Mouse (Mus musculus) midbrain, embryonic 12.5 days (tissue): Measurements from ENCODE around the gene Lrrc42. TPM values are rescaled to one million over a fixed set of nuclear protein-coding genes. Genes with fewer than 3 reads are reported as not detected.

ENCODE experiments used
- ATAC-seq: fragments of 200-750 bp; cut with Nextera tagmentation; 2 replicates; pipeline ENCODE4 v1.8.0; 2017; ENCODE audit warnings: low read depth, moderate TSS enrichment, moderate library complexity; ENCODE audit not compliant: low FRiP score
- H3K27ac ChIP-seq: fragments of 300-500 bp; sonication (generic); replicated peaks from 2 replicates; pipeline ENCODE4 v1.5.1; 2016; ENCODE audit warnings: mild to moderate bottlenecking
- H3K27me3 ChIP-seq: fragments of 300-500 bp; sonication (generic); 2 replicates; pipeline ENCODE4 v1.6.1; 2016; ENCODE audit warnings: mild to moderate bottlenecking
- H3K36me3 ChIP-seq: fragments of 300-500 bp; sonication (generic); 2 replicates; pipeline ENCODE4 v1.6.1; 2016
- H3K4me1 ChIP-seq: fragments of 300-500 bp; sonication (generic); 2 replicates; pipeline ENCODE4 v1.6.1; 2016
- H3K4me2 ChIP-seq: fragments of 300-500 bp; sonication (generic); replicated peaks from 2 replicates; pipeline ENCODE4 v1.6.1; 2016; ENCODE audit warnings: mild to moderate bottlenecking, moderate library complexity
- H3K4me3 ChIP-seq: fragments of 300-500 bp; sonication (generic); 2 replicates; pipeline ENCODE4 v1.5.1; 2016; ENCODE audit warnings: mild to moderate bottlenecking
- H3K9ac ChIP-seq: fragments of 300-500 bp; sonication (generic); replicated peaks from 2 replicates; pipeline ENCODE4 v1.6.1; 2016; ENCODE audit warnings: mild to moderate bottlenecking, moderate library complexity
- H3K9me3 ChIP-seq: fragments of 300-500 bp; sonication (generic); 2 replicates; pipeline ENCODE4 v1.6.1; 2016; ENCODE audit warnings: mild to moderate bottlenecking
- WGBS: fragments of 180-500 bp; shearing (Covaris S2); methylation state at CpG from one replicate; pipeline ENCODE4 v1.1.7; 2016; 5-methylcytosine and 5-hydroxymethylcytosine counted together
- polyA plus RNA-seq: library from polyadenylated mRNA; unstranded; fragments of >200 nt; fragmentation: Nextera tagmentation; extraction: Ambion mirVana; gene quantifications from 2 replicates; pipeline ENCODE4 v1.2.1, GENCODE M21; 2016

Lrrc42 gene
- 59.3 and 61.0 TPM in 2 replicates for polyA plus RNA-seq

GRCm38 (mm10) chr4:107253125-107254091, at the start of gene Lrrc42, which contains the start of gene Hspb11:
Lrrc42 (minus strand) TSS chr4:107253532.
Hspb11 (plus strand) TSS chr4:107253593.
- peak within 1 kb of the TSS; percentile 84 for H3K27ac ChIP-seq
- peak within 1 kb of the TSS; percentile 77 for H3K9ac ChIP-seq
- no peaks in the 10 kb centered on the region for H3K9me3 ChIP-seq
- under 1% methylated on average over 90 of the region's 101 CpGs for WGBS
- H3K36me3 ChIP-seq, result no peaks in the 10 kb centered on the region
- ATAC-seq, result peak; percentile 95
- H3K4me3 ChIP-seq, result peak within 1 kb of the TSS; percentile 74
- H3K4me2 ChIP-seq, result peak within 1 kb of the TSS; percentile 76
- H3K4me1 ChIP-seq, result peaks cover 28% of the 10 kb centered on the region
- no peaks in the 10 kb centered on the region for H3K27me3 ChIP-seq

GRCm38 (mm10) chr4:107302832-107303231, 49.5 kb upstream of the Lrrc42 start:
- no peak overlapping the region for H3K4me2 ChIP-seq
- H3K4me3 ChIP-seq, result no peak overlapping the region
- no peaks in the 10 kb centered on the region; the same call in 1 of the 2 replicates for H3K4me1 ChIP-seq
- 90% methylated on average over 4 of the region's 4 CpGs for WGBS
- H3K27ac ChIP-seq, result no peak overlapping the region
- H3K9me3 ChIP-seq, result no peaks in the 10 kb centered on the region
- ATAC-seq, result no peak
- no peak overlapping the region for H3K9ac ChIP-seq
- H3K36me3 ChIP-seq, result no peaks in the 10 kb centered on the region
- peaks cover 13% of the 10 kb centered on the region for H3K27me3 ChIP-seq

GRCm38 (mm10) chr4:107302221-107302620, 48.9 kb upstream of the Lrrc42 start:
- Histone ChIP-seq H3K9me3 (no peaks in the 10 kb centered on the region), H3K9ac (no peak overlapping the region), H3K36me3 (no peaks in the 10 kb centered on the region), H3K4me2 (no peak overlapping the region), H3K4me1 (no peaks in the 10 kb centered on the region; the same call in 1 of the 2 replicates), H3K27ac (no peak overlapping the region), H3K27me3 (peaks cover 13% of the 10 kb centered on the region), H3K4me3 (no peak overlapping the region)
- ATAC-seq, result no peak
- 89% methylated on average over 9 of the region's 9 CpGs for WGBS

DNA sequence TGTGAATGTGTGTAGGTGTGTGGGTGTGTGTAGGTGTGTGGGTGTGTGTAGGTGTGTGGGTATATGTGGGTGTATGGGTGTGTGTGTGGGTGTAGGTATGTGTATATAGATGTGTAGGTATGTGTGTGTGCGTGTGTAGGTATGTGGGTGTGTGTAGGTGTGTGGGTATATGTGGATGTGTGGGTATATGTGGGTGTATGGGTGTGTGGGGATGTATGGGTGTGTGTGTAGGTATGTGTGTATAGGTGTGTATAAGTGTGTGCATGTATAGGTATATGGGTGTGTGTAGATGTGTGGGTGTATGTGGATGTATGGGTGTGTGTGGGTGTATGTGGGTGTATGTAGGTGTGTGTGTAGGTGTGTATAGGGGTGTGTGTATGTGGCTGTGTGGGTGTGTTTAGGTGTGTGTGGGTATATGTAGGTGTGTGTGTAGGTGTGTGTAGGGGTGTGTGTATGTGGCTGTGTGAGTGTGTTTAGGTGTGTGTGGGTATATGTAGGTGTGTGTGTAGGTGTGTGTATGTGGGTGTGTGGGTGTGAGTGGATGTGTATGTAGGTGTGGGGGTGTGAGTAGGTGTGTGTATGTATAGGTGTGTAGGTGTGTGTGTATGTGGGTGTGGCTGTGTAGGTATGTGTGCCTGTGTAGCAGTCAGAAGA, 47.7 kb upstream of the Lrrc42 start:
- no peaks in the 10 kb centered on the region; the same call in 1 of the 2 replicates for H3K4me1 ChIP-seq
- no peaks in the 10 kb centered on the region for H3K36me3 ChIP-seq
- H3K9ac ChIP-seq, result no peak overlapping the region
- WGBS, result 100% methylated on average over 1 of the region's 1 CpGs
- H3K4me2 ChIP-seq, result no peak overlapping the region
- no peak overlapping the region for H3K4me3 ChIP-seq
- no peak overlapping the region for H3K27ac ChIP-seq
- H3K9me3 ChIP-seq, result no peaks in the 10 kb centered on the region
- peaks cover 7% of the 10 kb centered on the region; the same call in 1 of the 2 replicates for H3K27me3 ChIP-seq
- ATAC-seq, result no peak

DNA sequence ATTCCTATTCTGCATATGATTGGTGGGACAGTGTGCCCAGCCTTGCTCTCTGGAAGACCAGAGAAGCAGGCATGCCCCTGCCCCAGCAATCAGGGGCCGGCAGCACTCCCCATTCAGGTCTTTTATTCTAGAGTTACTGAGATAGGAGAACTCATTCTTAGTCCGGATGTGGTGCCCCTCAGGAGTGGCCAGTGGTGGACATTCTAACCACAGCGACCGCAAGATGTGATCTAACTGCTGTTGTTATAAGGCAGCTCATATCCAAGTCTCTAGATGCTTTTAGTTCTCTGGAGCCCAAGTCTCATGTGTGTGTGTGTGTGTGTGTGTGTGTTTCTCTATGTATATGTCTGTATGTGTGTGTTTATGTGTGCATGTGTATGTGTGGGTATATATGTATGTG, 47.0 kb upstream of the Lrrc42 start:
- ATAC-seq, result no peak
- 87% methylated on average over 4 of the region's 4 CpGs for WGBS
- H3K27ac ChIP-seq, result no peak overlapping the region
- H3K4me2 ChIP-seq, result no peak overlapping the region
- no peak overlapping the region for H3K4me3 ChIP-seq
- no peaks in the 10 kb centered on the region; the same call in 1 of the 2 replicates for H3K4me1 ChIP-seq
- peaks cover under 1% of the 10 kb centered on the region; the same call in 1 of the 2 replicates for H3K27me3 ChIP-seq
- no peaks in the 10 kb centered on the region for H3K36me3 ChIP-seq
- H3K9me3 ChIP-seq, result no peaks in the 10 kb centered on the region
- H3K9ac ChIP-seq, result no peak overlapping the region

DNA sequence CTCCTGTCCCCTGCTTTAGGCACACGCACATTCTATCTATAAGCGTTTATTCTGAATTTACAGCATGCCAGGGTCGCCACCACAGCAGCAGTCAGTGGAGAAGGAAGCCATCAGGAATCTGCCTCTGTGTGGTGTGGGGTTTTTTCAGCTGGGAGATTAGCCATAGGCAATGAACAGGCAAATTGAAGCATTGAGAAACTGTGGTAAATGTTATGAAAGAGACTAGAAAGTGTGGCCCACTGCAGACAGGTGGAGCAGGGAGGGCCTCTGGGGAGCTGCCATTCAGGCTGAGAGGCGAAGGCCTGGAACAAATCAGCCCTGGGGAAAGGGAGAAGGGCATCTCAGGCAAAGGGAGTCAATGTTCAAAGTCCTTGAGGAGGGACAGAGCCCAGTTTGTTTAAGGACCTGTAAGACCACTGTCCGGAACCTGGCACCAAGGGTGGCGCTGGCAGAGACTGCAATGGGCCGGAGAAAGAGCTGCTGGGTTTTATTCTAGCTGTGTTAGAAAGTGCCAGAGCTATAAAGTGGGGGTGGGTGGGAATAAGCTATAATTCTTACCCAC, 46.5 kb upstream of the Lrrc42 start:
- Histone ChIP-seq H3K27me3 (no peaks in the 10 kb centered on the region), H3K4me2 (no peak overlapping the region), H3K36me3 (no peaks in the 10 kb centered on the region), H3K9ac (no peak overlapping the region), H3K4me3 (no peak overlapping the region), H3K9me3 (no peaks in the 10 kb centered on the region), H3K27ac (no peak overlapping the region), H3K4me1 (no peaks in the 10 kb centered on the region)
- ATAC-seq, result no peak
- 86% methylated on average over 7 of the region's 7 CpGs for WGBS

GRCm38 (mm10) chr4:107298071-107298606, 44.8 kb upstream of the Lrrc42 start:
- Histone ChIP-seq H3K36me3 (no peaks in the 10 kb centered on the region), H3K4me2 (no peak overlapping the region), H3K9ac (no peak overlapping the region), H3K27me3 (no peaks in the 10 kb centered on the region), H3K9me3 (no peaks in the 10 kb centered on the region), H3K4me1 (no peaks in the 10 kb centered on the region), H3K4me3 (no peak overlapping the region), H3K27ac (no peak overlapping the region)
- 84% methylated on average over 8 of the region's 8 CpGs for WGBS
- ATAC-seq, result no peak

DNA sequence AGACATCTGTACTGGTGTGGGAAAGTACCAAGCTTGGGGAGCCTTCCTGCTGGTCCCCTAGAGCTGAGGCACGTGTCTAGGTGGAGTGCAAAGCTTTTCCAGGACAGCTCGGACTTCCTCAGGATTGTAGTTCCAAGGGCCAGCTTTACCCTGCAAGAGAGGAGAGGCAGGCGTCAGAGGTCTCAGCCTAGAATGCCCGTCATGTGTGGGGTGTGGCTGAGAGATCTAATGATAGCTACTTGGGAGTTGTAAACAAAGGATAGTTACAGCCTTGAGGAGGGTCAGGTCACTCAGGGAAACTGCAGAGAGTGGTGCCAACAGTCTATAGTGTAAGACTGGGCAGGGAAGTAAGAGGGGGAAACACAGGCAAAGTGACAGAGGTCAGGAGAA, 38.9 kb upstream of the Lrrc42 start:
- Histone ChIP-seq H3K9me3 (no peaks in the 10 kb centered on the region), H3K36me3 (no peaks in the 10 kb centered on the region), H3K27ac (no peak overlapping the region), H3K4me2 (no peak overlapping the region), H3K4me3 (no peak overlapping the region), H3K4me1 (no peaks in the 10 kb centered on the region), H3K27me3 (peaks cover 4% of the 10 kb centered on the region; the same call in 1 of the 2 replicates), H3K9ac (no peak overlapping the region)
- ATAC-seq, result no peak
- 80% methylated on average over 4 of the region's 4 CpGs for WGBS

- H3K27me3 ChIP-seq, result peaks cover 4% of the 10 kb centered on the region; the same call in 1 of the 2 replicates
- ATAC-seq, result no peak
- WGBS, result 85% methylated on average over 7 of the region's 7 CpGs
Observed at GRCm38 (mm10) chr4:107291611-107292272, 38.4 kb upstream of the Lrrc42 start.

DNA sequence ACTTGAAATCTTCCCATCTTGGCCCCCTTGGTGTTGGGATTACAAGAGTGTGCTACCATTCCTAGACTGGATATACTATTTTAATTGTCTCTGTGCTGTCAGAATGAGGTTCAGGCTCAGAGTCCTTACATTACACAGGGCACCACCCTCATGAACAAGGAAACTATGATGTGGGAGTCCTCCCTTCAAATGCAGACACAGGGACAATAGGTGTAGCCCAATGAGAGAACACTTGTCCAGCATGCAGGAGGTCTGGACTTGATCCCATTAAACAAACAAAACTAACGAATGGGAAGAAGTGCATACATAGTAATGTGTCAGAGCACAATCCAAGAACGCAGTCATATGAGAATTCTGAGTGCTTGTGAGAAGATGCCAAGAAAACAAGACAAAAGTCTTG, 34.2 kb upstream of the Lrrc42 start:
- Histone ChIP-seq H3K9ac (no peak overlapping the region), H3K27me3 (no peaks in the 10 kb centered on the region; the same call in 1 of the 2 replicates), H3K4me1 (no peaks in the 10 kb centered on the region), H3K4me2 (no peak overlapping the region), H3K36me3 (no peaks in the 10 kb centered on the region), H3K9me3 (no peaks in the 10 kb centered on the region), H3K4me3 (no peak overlapping the region), H3K27ac (no peak overlapping the region)
- 85% methylated on average over 2 of the region's 2 CpGs for WGBS
- no peak for ATAC-seq

More at GRCm38 (mm10) chr4:107291611-107292272, 38.4 kb upstream of the Lrrc42 start:
- Histone ChIP-seq H3K9ac (no peak overlapping the region), H3K4me1 (no peaks in the 10 kb centered on the region), H3K4me2 (no peak overlapping the region), H3K36me3 (no peaks in the 10 kb centered on the region), H3K4me3 (no peak overlapping the region), H3K27ac (no peak overlapping the region), H3K9me3 (no peaks in the 10 kb centered on the region)

DNA sequence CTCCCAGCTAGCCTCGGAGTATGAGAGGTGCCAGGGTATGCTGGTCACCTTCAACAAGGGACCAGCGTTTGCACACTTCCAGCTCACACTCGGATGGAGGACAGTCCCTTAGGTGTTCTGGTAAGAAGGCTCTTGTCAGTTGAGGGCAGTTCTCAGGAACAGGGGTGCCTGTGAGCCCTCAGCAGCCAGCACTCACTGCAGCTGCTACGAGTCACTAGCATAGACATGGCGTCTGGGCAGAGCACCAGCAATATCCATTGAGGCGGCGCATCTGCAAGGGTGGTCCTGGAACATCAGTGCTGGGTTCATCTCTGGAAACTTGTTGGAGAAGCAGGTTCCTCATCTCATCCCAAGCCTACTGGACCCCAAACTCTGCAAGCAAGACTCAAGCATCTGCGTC, 33.1 kb upstream of the Lrrc42 start:
- H3K27ac ChIP-seq, result no peak overlapping the region
- H3K27me3 ChIP-seq, result no peaks in the 10 kb centered on the region; the same call in 1 of the 2 replicates
- H3K9me3 ChIP-seq, result no peaks in the 10 kb centered on the region
- H3K4me1 ChIP-seq, result no peaks in the 10 kb centered on the region
- H3K9ac ChIP-seq, result no peak overlapping the region
- no peak overlapping the region for H3K4me3 ChIP-seq
- H3K4me2 ChIP-seq, result no peak overlapping the region
- WGBS, result 92% methylated on average over 8 of the region's 8 CpGs
- no peaks in the 10 kb centered on the region for H3K36me3 ChIP-seq
- no peak for ATAC-seq
